Mouse (Mus musculus) left cerebral cortex, postnatal 10 days (tissue): ENCODE measurements around the gene Poll. TPM values are rescaled to one million over a fixed set of nuclear protein-coding genes. Genes with fewer than 3 reads are reported as not detected.

Source experiments
- DNase-seq, 2 experiments: peaks; one replicate each; pipeline ENCODE4 v3.0.0; 2021 to 2022; ENCODE audit warnings: low spot score in 2 of 2, mixed read lengths in 1 of 2; ENCODE audit errors: extremely low spot score in 1 of 2
- intact Hi-C: fragments of 180-260 bp; cut with DNase I; formaldehyde crosslinking; loops from one replicate; pipeline ENCODE4 v1.15.1; 2025
- total RNA-seq, 2 experiments: library from RNA; stranded (reverse); gene quantifications; 2 replicates each; pipeline ENCODE4 v1.2.3; 2021

The Poll gene
- total RNA-seq = 1 to 10 TPM; 5.4 to 5.8 TPM

DNA sequence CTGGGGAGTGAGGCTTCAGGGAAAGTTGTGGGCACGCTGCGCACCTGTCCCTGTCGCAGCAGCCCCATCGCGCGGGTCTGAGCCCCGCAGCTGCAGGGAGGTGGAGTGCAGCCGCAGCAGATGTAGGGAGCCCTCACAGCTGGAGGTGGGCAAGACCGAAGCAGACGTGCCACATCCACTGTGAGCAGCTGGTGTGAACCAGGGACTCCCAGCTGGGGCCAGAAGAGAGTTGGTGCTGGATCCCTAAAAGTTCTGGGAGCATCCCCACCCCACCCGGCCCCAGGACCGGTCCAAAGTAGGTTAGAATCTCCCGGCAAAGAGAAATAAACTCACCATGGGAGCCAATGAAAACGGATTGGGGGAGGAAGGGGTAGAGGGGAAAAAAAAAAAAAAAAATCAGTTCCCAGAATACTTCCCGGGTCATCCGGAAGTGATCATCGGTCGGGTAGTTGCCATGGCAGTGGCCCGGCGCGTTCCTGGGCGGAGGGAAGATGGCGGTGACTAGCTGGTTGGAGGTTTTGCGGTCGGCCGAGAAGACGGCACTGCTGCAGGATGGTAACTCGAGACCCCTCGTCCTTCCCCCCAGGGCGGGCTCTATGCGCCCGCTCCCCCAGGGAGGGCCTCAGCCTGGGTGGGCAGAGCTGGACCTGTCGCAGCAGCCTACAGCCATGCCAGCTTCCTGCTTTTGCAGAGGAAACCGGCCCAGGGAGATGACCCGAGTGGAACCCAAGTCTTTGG lies at the start of gene Poll, which contains the start of gene Gm17018:
Gene Poll (minus strand): TSS at position 379 of the 738 bp plus-strand sequence.
Gene Gm17018 (plus strand): TSS at position 463 of the 738 bp plus-strand sequence.
- intact Hi-C loops = no loop called here

DNA sequence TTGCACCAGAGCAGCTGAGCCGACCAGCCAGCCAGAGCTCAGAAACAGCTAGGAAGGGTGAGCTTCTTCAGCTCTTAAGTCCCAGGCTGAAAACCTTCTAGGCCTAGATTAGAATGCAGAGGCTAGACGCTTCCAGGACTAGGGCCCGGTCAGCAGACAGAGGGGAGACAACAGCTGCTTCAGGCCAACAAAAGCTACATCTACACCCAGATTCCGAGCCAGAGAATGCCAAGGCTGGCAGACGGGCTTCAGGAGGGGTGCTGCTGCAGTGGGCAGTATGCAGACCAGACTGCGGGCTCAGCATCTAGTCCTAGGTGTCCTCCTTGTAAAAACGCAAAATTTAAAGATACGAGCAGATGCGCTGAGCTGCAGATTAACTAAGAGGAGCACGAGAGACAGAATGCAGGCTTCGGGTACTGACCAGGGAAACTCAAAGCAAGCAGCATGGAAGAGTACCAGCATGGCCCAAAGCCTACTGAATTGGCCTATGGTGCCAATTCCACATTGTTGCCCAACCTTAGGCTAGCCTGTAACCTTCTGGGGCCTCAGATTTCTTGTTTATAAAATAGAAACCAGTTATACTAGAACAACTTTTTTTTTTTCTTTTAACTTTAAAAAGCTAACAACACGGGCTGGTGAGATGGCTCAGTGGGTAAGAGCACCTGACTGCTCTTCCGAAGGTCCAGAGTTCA lies 48.5 kb upstream of the Poll start:
- intact Hi-C loops = no loop called here
- no peak for DNase-seq

More for the DNA sequence above, at the start of gene Poll, which contains the start of gene Gm17018:
- DNase-seq = peak; percentile 85 to 91

DNA sequence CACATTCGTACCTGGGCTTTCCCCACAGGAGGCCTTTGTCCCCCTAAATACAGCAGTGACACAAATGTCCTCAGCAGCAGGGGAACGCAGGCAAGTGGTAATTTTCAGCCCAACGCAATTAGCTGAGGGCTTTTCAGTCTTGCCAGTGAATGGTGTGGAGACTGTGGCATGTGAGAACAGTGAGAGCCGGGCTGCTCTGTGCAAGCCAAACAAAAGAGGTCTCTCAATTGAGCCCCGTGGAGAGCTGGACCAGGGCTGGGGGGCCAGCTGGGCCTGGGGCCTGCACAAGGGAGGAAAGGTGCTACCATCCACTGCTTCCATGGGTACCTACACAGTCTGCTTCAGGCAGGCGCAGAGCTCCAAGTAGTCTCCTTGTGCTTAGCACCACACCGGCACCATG lies 47.1 kb upstream of the Poll start:
- DNase-seq = no peak
- intact Hi-C loops = no loop called here

DNA sequence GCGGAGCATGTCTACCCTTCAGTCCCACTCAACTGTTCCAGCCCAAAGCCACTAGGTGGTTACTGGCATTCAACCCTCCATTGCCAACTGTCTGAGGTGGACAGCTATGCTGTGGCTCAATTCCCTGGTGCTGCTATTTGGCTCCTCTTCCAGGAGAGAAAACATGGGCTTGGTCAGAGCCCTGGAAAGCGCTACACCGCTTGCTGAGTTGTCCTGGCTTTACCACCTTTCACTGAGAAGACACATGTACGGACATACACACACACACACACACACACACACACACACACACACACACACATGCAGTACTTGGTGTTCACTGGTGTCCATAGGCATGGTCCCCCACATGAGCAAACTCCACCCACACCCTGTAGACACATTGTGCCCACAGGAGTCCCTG lies 46.4 kb upstream of the Poll start:
- DNase-seq = no peak
- intact Hi-C loops = no loop called here

DNA sequence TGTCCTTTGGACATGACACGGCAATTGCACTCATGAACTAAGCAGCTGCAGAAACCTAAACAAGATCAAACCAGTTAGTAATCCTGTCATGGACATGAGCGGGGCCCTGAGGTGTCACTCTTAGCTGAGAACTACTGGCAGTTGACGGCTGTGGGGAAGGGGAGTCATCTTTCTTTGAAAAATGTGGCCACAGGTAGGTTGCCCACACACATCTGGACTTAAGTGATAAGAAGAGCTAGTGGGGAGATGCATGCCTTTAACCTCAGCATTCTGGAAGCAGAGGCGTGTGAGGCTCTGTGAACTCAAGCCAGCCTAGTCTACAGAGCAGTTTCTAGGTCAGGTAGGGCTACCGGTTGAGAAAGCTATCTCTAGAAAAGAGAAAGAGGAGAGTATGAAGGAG lies 42.3 kb upstream of the Poll start:
- DNase-seq = no peak
- intact Hi-C loops = no loop called here

DNA sequence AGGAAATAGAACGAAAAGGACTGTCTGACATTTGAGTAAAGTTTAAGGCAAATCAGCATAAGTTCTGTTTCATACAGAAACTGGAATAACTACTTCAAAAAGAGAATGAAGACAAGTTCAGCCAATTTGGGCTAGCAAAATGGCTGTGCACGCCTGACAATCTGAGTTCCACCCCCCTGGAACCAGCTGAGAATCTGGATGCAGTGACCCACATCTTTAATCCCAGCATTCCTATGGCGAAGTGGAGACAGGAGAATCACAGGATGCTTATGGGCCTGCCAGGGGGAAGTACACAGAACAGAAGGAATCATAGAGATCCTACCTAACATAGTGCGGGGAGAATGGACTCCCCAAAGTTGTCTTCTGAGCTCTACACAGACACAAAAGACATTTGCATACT lies 36.8 kb upstream of the Poll start:
- intact Hi-C loops = no loop called here

DNA sequence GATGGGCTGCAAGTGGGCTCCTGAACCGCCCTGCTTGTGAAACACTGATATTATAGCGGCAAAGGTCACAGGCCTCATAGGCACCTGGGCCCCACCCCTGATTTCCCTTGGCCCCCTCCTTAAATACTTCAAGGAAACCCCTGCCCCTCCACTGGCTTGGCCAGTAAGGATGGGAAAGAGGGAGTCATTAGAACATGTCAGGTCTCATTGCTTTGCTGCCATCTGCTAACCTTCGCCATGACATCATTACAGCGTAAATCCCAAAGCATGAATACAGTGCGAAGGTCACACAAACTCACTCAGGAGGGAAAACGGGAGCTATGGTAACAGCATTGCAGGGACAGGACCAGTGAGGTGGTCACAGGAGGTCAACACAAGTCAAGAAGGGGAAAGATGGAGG lies 36.1 kb upstream of the Poll start:
- intact Hi-C loops = no loop called here
- no peak for DNase-seq

More for the DNA sequence above, 36.8 kb upstream of the Poll start:
- no peak for DNase-seq

DNA sequence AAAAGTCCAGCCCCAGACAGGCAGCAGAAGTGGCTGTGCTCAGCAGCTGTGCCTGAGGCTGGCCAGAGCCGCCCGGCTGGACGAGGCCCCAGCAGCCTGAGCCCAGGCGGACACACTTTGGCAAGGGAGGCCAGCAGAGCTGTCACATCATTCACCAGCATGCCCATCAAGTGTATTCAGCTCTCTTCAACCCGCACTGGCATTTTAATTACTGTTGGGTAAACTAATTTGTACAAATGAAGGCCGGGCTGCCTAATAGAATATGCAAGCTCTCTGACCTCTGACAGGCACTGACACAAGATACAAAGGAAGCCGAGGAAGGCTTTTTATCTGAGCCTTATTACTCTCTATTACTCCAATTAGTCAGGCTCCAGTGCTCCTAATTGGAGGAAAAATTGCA lies 35.7 kb upstream of the Poll start:
- no peak for DNase-seq
- intact Hi-C loops = no loop called here

DNA sequence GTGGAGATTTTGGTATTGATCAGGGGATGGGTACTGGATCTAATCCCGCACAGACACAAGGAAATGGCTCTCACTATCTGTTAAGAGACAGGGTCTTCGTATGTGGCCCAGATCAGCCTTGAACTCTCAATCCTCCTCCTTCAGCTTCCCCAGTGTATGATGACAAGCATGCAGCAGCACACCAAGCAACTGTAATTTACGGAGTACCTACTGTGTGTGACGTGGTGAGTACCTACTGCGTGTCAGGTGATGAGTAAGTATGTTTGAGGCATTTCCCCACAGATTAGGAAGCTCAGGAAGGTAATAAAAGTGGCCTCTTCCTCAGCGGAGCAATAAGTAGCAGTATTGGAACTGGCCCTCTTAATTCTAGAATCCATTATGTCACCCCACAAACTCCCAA lies 35.1 kb upstream of the Poll start:
- DNase-seq = no peak
- intact Hi-C loops = no loop called here

DNA sequence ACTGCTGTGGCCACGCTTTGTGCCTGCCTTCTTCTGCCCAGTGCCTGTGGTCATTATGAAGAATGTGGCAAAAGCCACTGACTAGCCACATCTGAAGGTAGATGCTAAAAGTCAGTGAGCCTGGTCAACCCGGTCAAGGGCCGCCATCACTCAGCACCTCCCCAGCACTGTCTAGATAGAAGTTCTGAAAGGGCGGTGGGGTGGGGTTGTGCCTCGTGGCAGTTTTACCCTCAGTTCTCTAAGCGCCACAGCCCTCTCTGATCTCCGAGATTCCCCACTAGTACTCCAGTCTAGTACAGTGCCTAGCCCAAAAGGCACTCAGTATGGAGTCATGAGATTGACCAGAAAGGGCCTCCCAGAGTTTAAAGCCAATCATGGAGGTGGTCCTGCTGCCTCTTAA lies 33.7 kb upstream of the Poll start:
- DNase-seq = no peak
- intact Hi-C loops = no loop called here

DNA sequence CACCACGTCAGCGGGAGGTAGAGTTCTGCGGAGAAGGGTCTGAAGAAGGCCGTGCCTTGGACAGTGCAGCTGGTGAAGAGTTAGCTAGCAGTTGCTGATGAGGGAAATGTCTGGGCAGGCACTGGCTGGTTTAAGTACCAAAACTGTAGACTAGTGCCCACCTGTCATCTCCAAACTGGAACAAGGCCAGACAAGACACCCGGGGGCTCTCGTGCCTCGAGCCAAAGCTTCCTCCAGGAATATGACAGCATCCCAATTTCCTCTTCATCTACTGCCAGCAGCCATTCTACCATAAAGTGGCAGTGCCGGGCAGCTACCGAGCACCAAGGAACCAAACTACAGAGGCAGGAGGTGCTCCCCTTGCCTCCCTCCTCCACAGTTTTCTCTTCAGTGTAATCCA lies 32.6 kb upstream of the Poll start:
- no peak for DNase-seq
- intact Hi-C loops = no loop called here

DNA sequence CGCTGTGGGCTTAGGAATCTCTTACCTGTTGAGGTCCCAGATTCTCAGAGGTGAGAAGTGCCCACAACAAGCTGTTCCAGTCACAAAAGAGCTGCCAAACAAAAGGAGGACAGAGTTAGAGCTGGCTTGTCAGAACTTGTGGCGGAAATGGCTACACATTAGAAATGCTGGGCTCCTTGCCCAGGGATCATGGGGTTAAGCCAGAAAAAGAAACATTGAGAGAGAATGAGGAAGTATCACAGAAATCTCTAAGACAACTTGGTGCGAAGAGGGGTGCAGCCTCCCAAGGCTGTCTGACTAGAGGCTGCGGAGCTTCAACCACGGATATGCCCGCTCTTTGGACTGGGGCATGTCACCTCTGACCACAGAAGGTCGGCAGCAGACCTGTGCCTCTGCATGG lies 31.4 kb upstream of the Poll start:
- peak in 1 of 2 experiments; percentile 53 for DNase-seq
- intact Hi-C loops = no loop called here

DNA sequence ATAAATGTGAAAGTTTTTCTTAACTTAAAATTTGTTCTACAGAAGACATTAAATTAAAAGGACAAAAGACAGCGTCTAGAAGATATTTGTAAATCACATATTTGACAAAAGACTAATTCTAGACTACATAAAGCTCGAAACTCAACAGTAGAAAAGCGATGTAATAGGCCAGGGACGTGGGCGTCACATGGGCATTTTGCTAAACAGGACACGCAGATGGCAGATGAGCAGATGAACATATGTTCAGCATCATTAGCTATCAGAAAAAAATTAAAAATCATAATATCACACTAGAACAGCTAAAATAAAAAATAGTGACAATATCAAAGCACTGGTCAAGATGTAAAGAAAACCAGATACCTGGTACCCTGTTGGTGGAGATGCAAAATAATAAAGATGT lies 29.4 kb upstream of the Poll start:
- no peak for DNase-seq
- intact Hi-C loops = no loop called here

DNA sequence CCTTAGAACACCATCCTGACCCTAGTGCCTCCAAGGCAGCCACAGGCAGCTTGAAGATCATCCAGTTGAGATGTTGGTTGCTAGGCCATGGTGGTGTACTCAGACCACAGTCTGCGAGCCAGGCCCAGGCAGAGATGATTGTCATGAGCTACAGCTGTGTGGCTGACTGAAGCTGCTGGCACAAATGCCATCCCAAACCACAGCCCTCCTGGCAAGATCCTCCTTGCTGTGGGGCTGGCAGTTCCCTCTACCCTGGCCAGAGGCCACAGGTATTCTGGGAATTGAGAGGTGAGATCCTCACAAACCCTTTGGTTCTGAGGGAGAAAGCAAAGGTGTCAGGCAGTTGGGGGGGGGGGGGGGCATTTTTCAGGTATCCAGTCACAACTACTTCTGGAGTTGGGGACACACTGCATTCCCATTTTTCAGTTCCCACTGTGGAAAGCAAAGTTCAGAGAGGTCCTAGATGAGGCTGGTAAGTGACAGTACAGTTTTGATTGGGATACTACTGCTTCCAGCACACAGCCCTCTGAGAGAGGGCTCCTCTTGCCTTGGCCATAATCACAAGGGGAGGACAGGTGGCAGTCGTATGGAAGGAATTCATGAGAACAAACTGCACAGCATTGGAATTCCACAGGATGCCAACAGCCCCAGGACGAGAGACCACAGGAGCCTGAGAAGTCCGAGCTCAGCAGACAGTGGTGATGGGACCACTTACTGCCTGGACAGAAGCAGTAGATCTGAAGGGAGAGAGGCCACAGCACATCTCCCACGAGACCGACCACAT lies 27.4 kb upstream of the Poll start:
- intact Hi-C loops = no loop called here
- no peak for DNase-seq

DNA sequence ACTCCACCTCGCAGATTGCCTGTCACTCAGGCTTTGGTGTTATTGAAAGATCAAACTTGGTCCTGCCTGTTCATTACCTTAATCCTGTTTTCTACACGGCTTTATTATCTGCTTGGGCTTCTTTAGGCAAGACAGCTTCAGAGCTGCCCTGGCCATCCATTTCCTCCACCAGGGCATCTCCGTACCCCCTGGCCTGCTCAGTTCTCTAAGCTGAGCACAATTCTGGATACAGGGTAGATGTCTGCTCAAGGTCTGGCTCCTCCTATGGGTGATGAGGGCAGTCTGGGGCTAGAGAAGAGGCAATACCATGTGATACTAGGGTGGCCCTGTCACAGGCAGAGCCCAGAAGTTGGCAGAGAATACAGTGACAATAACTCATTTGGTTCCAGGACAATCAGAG lies 26.5 kb upstream of the Poll start:
- no peak for DNase-seq
- intact Hi-C loops = no loop called here

DNA sequence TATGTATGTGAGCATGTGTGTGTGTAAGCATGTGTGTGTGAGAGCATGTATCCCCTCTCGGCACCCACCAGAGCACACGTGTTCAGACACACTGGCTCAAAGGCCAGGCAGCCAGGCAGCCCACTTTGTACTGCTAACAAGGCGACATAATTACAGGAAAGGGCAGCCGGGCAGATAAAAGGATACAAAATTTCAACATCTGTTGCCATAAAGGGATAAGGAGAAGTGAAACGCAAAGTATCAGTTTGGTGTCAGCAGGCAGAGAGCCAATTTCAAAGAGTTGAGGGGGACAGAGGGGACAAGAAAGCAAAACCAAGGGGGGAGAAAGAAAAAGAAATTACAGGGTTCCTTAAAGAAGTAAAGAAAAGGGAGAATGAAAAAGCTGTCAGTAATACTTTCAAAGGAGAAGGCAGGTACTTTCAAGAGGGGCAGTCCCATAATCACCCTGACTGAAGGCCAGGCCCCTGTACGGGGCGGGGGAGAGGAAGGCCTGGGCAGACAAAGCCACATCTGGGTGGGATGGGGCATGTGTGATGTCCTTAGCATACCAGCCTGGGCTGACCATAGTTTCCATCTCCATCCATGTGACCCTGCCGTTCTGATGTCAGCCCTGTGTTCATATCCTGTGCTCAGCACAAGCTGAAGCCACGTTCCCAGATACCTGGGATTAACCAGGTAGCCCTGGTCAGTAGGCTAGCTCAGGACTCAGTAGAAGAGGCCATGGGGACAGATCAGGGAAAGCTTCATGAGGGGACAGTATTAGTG lies 24.7 kb upstream of the Poll start:
- DNase-seq = no peak
- intact Hi-C loops = no loop called here

DNA sequence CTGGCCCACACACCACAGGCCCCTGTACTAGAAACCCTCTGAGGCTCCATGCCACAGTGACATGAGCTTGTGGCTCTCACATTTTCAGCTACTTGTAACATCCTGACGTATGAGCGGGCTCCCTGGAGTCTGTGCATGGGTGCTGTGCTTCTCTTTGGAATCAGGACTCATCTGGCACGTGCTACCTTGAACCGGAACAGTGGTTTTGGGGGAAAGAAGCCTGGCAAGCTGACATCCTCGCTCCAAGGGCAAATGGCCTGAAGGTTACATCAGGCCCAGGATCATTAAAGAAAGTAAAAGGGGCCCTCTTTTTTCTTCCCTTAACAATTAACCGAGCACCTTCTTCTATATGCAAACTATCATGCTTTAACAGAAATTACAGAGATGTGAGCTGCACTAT lies 22.8 kb upstream of the Poll start:
- intact Hi-C loops = no loop called here
- DNase-seq = no peak

DNA sequence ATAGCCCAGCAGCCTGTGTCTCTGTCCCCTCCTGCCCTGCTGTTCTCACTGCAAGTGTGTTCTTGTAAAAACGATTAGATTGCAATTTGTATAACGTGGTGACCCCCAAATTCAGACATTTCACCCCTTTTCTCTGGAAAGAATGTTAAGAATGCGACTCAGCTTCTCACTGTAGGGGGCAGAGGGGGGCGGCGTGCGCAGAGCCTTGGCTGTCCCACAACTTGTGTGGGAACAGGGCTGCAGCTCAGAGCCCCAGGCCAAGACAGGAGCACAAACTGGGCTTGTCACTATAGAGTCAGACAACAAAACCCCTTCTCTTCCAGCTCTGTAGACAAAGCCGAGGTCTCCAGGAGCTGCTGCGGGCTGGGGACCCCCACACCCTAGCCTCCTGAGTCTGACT lies 21.8 kb upstream of the Poll start:
- intact Hi-C loops = no loop called here
- DNase-seq = no peak

DNA sequence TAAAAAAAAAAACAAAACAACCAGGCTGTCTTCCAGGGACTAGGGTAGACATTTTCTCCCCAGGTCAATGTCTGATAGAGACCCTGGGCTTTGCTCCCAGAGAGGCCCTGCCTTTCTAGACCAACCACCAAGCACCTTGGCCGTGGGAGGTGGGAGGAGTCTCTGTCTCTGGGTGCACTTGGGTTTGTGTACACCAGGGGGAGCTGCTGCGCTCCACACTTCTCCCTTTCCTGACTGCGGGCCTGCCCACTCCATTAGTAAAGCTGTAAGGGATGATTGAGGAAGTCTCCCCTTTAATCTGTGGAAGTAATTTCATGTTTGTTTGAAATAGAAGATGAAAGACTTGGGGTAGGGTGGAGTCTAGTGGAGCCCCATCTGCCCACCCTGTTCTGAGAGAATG lies 20.9 kb upstream of the Poll start:
- intact Hi-C loops = no loop called here
- peak in 1 of 2 experiments; percentile 65 for DNase-seq
